Comparison of ENCODE assay signal across 18 mouse cellular contexts in the genomic region with DNA sequence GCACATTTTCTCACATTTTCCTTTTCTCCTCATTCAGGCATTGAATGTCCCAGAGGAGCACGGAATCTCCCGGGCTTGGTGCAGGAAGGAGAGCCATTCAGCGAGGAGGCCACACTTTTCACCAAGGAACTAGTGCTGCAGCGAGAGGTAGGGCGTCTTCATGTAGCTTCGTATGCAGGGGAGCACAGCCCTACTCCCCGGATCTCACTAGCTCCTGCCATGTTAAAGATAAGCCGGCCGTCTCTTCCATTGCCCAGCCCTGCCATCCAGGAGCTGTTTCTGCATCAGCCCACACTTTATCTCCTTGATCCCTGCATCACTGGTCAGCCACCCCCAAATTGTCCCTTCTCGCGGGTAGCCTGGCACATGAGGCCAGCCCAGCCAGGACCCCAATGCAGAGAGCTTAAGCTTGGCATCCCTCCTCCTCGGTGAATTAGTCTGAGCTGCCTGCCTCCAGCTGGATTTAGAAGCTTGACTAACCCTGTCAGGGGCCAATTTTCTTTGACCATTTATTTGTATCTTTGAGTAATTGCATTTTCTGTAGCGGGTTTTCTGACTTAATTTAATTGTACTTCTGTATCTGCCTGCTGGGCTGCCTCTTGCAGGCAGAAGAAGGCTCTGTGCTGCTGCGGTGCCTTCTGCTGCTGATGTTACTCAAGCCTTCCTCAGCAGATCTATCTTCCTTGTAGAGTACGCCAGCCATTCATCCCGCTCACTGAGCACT. TPM values are rescaled to one million over a fixed set of nuclear protein-coding genes. Genes with fewer than 3 reads are reported as not detected.
DNase-seq lines count a peak whose midpoint lies in the region; ATAC-seq and TF ChIP-seq lines count a peak whose summit lies in the region.
"Had no signal": no experiment of that assay in that cellular context is flagged by ENCODE, and none has a peak within 500 bp of the region (broad histone marks: within the 10 kb centered on the region; RNA-seq: fewer than 3 reads in every experiment).

No protein-coding gene starts in this region.

- H3K9me3 ChIP-seq in hindbrain, embryonic 14.5 days (ENCODE audit: control insufficient read depth, low read length), result no peaks in the 10 kb centered on the region
- H3K9me3 ChIP-seq in midbrain, embryonic 16.5 days (replicated peaks; ENCODE audit: control insufficient read depth, low read length, poor library complexity, severe bottlenecking), result no peaks in the 10 kb centered on the region
- H3K9me3 ChIP-seq: heart, embryonic 13.5 days; limb, embryonic 12.5 days had no signal

- no peak for TF ChIP-seq CTCF in brain, embryonic 14.5 days (IDR thresholded peaks at IDR 0.05; ENCODE audit: borderline replicate concordance, extremely low read depth, insufficient read depth, insufficient read length)

- no peak for TF ChIP-seq POLR2A in brain, embryonic 14.5 days (IDR thresholded peaks at IDR 0.05; ENCODE audit: borderline replicate concordance, extremely low read depth, insufficient read depth, insufficient read length, poor library complexity, severe bottlenecking)

- H3K27me3 ChIP-seq in hindbrain, embryonic 14.5 days (ENCODE audit: control insufficient read depth, insufficient read depth, low read length), result no peaks in the 10 kb centered on the region
- H3K27me3 ChIP-seq in midbrain, embryonic 16.5 days (ENCODE audit: control insufficient read depth, insufficient read depth, low read depth, low read length), result no peaks in the 10 kb centered on the region
- H3K27me3 ChIP-seq: heart, embryonic 13.5 days; limb, embryonic 12.5 days had no signal

- no peak overlapping the region for H3K9ac ChIP-seq in hindbrain, embryonic 14.5 days
- H3K9ac ChIP-seq in midbrain, embryonic 16.5 days (ENCODE audit: low read depth, low read length), result 0 out of 2 replicates have a peak overlapping the region, but pooled peaks have one; percentile 35
- H3K9ac ChIP-seq: heart, embryonic 13.5 days; limb, embryonic 12.5 days; liver, embryonic 14.5 days had no signal

- peak overlapping the region; percentile 45 for H3K27ac ChIP-seq in hindbrain, embryonic 14.5 days
- peak overlapping the region; percentile 23; the same call in 1 of the 2 replicates for H3K27ac ChIP-seq in midbrain, embryonic 16.5 days (ENCODE audit: low read length)
- H3K27ac ChIP-seq: heart, embryonic 13.5 days; kidney, postnatal 0 days; limb, embryonic 12.5 days; liver, embryonic 14.5 days had no signal

- no peak overlapping the region for H3K4me2 ChIP-seq in hindbrain, embryonic 14.5 days (replicated peaks)
- no peak overlapping the region for H3K4me2 ChIP-seq in midbrain, embryonic 16.5 days (ENCODE audit: low read length)
- H3K4me2 ChIP-seq: heart, embryonic 13.5 days; limb, embryonic 12.5 days had no signal

- H3K4me3 ChIP-seq in hindbrain, embryonic 14.5 days (replicated peaks; ENCODE audit: low read length), result no peak overlapping the region
- H3K4me3 ChIP-seq in midbrain, embryonic 16.5 days (ENCODE audit: low read depth, low read length), result no peak overlapping the region
- H3K4me3 ChIP-seq: erythroblast, embryonic 14.5 days; heart, embryonic 13.5 days; limb, embryonic 12.5 days had no signal

- 0 out of 2 replicates have a peak, but pooled peaks cover 4% of the 10 kb centered on the region for H3K36me3 ChIP-seq in hindbrain, embryonic 14.5 days (replicated peaks; ENCODE audit: control insufficient read depth, insufficient read depth)
- no peaks in the 10 kb centered on the region for H3K36me3 ChIP-seq in midbrain, embryonic 16.5 days (ENCODE audit: control insufficient read depth, insufficient read depth, low read length)

- 65% methylated on average over 16 of the region's 16 CpGs for WGBS in hindbrain, embryonic 14.5 days
- WGBS in midbrain, embryonic 16.5 days, result 63% methylated on average over 16 of the region's 16 CpGs

- DNase-seq in frontal cortex, adult 2 months (ENCODE audit: extremely low spot score in 1 of 2, low spot score in 1 of 2), result no peak
- peak; percentile 55 for DNase-seq in brain, embryonic 14.5 days (ENCODE audit: low read depth)
- DNase-seq in hindbrain, embryonic 14.5 days (ENCODE audit: low spot score), result no peak
- DNase-seq in urinary bladder, postnatal 25 days (ENCODE audit: low spot score), result no peak
- DNase-seq in adrenal gland, adult 2 months, result no peak
- no peak for DNase-seq in gastrocnemius, postnatal 4 days (ENCODE audit: low spot score in 2 of 2)
- DNase-seq: cerebellum, postnatal 25 days; heart, postnatal 36 days; thymus, postnatal 25 days had no signal

- ATAC-seq in frontal cortex, adult (ENCODE audit: low TSS enrichment), result peak; percentile 18
- no peak for ATAC-seq in hindbrain, embryonic 14.5 days (ENCODE audit: low FRiP score)
- peak; percentile 50 for ATAC-seq in midbrain, embryonic 16.5 days
- ATAC-seq: intestine, embryonic 16.5 days had no signal

- H3K4me1 ChIP-seq in hindbrain, embryonic 14.5 days (replicated peaks; ENCODE audit: control insufficient read depth, insufficient read depth, low read length), result peaks cover 11% of the 10 kb centered on the region; the same call in 1 of the 2 replicates
- peaks cover 10% of the 10 kb centered on the region for H3K4me1 ChIP-seq in midbrain, embryonic 16.5 days (ENCODE audit: control insufficient read depth, insufficient read depth, low read length)
- H3K4me1 ChIP-seq: limb, embryonic 12.5 days had no signal

RNA-seq across cellular contexts. Expression of a gene that starts 35.6 kb away (rescaled TPM):
- polyA plus RNA-seq in frontal cortex, adult 2 months (2012; rRNA removed), result 46.0 and 49.3 TPM in 2 replicates
- 23.4 and 28.4 TPM in 2 replicates for polyA plus RNA-seq in brain, embryonic 14.5 days (2012; rRNA removed)
- polyA plus RNA-seq in hindbrain, embryonic 14.5 days (2014; fragmentation: Nextera tagmentation; extraction: Ambion mirVana), result 9.6 and 10.4 TPM in 2 replicates
- polyA plus RNA-seq in midbrain, embryonic 16.5 days (2015; fragmentation: Nextera tagmentation; extraction: Ambion mirVana), result 6.7 and 6.8 TPM in 2 replicates
- 1 to 10 TPM; 5.6 to 8.1 TPM for total RNA-seq in adrenal gland, adult 2 months (2021)
- 3.6 and 6.1 TPM in 2 replicates for polyA plus RNA-seq in adrenal gland, adult 2 months (2012; rRNA removed)
- 1 to 10 TPM; 1.3 to 1.6 TPM for total RNA-seq in gastrocnemius, postnatal 4 days (2021)
- total RNA-seq: granulocyte monocyte progenitor cell, adult 5-6 weeks had no signal
- polyA plus RNA-seq: erythroblast, embryonic 14.5 days had no signal
